Mouse (Mus musculus) frontal cortex, postnatal 14 days (tissue): ENCODE measurements at regions not wholly inside any gene's neighbourhood (a gene's known extent, or its start where the extent isn't known, plus 50 kb on each side); places are given as distances from the start of the nearest gene placed in this dataset.

Experiments
- DNase-seq, 2 experiments: peaks; one replicate each; pipeline ENCODE4 v3.0.0; 2022; ENCODE audit warnings: low spot score in 2 of 2

GRCm38 (mm10) chr13:25560339-25560738 is 290.0 kb upstream of the Nrsn1 start:
- DNase-seq = no peak

- DNase-seq = no peak
These were observed 284.7 kb upstream of the Nrsn1 start for GRCm38 (mm10) chr13:25554962-25555361.

DNA sequence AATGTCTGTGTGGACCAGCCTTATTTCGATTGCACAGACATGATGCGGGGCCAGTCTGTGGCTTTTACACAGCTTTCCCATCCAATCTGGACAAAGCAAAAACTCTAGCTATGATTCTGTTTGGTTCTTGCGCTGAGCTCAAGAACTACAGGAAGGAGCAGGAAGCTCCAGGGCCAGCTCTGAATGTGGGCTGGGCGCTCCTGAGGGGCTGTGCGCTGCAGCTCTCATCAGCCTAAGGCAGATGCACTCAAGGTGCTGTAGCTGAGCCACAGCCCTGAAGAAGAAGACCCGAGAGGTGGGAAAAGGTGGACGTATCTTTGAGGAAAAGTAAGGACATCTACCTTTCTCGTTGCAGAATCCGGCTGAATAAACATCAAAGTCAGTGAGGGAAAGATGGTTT is 278.2 kb upstream of the Nrsn1 start:
- no peak for DNase-seq

GRCm38 (mm10) chr13:25547150-25548145 is 277.1 kb upstream of the Nrsn1 start:
- DNase-seq = no peak

GRCm38 (mm10) chr13:25524094-25524493 is 253.8 kb upstream of the Nrsn1 start:
- no peak for DNase-seq

DNA sequence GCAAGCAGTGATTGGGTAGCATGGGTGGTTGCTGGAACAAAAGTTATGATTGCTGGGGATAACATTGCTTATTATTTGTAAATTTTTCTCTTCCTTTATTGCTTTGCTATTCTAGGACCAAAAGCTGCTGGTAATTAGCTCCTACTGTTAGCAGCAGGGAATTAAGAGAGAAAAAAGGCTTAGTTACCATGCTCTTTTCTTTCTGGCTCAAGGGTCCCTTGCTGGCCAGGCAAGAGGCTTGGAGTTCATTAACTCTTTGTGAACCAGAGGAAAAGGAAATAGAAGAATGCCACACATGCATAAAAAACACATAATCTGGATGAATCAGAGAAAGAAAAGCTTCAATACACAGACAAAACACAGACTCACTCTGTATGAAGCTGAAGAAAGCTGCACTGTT is 237.1 kb upstream of the Nrsn1 start:
- no peak for DNase-seq

GRCm38 (mm10) chr13:25494492-25495034 is 224.3 kb upstream of the Nrsn1 start:
- DNase-seq = no peak

DNA sequence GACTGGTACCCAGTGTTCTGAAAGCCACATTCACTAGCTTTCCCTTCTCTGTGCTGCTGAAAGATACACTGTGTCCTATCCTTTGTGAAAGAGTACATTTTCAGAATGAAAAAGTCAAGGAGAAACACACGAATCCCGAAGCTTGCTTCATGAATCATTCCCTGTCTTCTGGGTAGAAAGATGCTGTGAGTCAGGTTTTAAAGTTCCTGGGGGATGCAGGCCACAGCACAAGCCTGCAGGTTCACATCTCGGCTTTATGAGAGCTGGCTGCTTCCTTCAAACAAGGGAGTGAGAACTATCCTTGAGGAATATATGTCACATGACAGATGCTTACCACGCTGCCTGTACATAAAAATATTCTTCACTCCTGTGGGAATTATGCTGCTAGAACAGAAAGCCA is 219.7 kb upstream of the Nrsn1 start:
- no peak for DNase-seq

GRCm38 (mm10) chr13:25483309-25483708 is 213.0 kb upstream of the Nrsn1 start:
- DNase-seq = no peak

GRCm38 (mm10) chr13:25451917-25452316 is 181.6 kb upstream of the Nrsn1 start:
- no peak for DNase-seq

DNA sequence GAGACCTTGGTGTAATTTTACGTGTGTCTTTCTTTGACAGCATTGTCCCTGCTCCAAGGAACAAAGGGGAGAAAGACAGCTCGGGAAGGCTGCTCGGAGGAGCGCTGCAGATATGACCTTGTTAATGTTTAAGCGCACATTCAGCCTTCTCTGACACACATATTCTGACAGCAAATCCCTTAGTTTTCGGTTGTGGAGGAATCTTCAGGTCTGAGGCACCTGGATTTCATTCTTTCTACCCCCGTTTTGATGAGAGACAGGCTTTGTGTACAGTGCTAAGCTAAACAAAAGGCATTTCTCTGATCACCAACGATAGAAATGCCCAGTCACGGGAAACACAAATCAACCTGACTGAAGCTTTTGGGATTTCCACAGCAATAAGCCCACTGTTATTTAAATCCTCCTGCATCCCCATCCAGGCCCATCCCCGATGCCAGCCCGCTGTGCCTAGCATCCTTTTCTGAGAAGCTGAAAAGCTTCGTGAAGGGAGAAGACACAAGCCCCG is 181.1 kb upstream of the Nrsn1 start:
- DNase-seq = no peak

DNA sequence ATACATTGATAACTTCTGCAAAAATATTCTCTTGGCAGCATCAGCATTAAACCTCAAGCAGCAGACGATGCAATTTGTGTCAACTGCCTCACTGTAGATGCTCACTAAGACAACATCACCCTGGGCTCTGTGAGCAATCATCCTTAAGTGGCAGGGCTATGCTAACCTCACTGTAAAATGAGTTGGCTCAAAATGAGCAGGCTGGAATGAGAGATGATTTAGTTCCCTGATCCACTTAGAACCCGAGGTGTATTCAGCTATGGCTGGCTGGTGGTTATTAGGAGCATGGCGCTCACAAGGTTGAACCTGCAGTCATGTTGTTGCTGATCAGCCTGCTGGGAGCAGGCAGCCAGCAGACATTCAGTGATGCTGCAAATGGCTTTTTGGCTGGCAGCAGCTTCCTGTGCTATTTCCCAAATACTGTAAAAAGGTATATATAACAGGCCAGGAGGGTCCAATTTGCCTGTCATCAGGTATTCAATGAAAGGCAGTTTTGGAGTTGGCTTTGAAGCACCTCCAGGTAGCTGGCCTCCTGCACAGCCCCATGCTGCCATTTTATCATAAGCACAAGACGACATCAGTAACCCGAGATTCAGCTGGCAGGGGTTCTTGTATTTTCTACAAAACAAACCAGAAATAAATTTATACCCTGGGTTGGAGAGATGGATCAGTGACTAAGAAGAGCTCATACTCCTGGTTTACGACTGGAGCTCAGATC is 159.6 kb upstream of the Nrsn1 start:
- no peak for DNase-seq

GRCm38 (mm10) chr13:25403182-25403795 is 133.0 kb upstream of the Nrsn1 start:
- DNase-seq = no peak

DNA sequence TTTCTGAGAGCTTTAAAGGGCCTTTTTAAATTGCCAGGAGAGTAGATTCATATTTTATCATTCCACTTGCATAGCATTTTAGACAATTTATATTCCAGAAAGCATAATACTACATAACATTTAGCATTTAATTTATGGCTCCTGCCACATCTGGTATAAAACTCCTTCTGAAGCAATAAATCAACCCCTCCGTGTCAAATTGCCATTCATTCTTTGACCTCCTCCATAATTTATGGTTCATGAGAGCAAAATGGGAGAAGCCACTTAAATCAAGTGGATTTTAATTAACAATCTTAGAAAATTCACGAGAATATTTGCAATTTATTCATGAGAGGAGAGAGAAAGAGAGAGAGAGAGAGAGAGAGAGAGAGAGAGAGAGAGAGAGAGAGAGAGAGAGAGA is 132.4 kb upstream of the Nrsn1 start:
- no peak for DNase-seq

DNA sequence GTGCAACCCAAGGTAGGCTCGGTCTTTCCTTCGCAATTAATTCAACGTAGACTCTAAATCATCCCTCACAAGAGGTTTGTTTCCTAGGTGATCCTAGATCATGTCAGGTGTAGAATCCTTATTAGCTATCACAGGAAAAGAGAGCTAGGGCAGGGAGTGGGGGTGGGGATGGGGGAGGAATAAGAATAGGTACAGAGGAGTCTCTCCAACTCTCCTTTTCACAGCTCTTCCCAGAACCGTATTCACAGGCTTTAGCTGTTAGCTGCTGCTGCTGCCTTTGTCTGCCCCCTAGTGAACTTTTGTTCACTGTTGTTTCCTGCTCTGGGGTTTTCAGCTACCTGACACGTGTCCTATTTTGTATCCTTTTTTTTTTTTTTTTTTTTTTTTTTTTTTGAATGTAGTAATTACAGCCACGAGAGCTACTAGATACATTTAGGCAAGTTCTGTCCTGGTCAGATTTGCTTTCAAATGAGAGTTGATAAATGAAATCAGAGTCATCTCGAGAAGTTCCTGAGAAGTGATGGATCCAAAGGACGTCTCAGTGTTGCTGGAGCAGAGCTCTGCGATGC is 131.7 kb upstream of the Nrsn1 start:
- DNase-seq = no peak

GRCm38 (mm10) chr13:25392770-25393290 is 122.5 kb upstream of the Nrsn1 start:
- DNase-seq = no peak

GRCm38 (mm10) chr13:25362627-25362967 is 92.3 kb upstream of the Nrsn1 start:
- no peak for DNase-seq

DNA sequence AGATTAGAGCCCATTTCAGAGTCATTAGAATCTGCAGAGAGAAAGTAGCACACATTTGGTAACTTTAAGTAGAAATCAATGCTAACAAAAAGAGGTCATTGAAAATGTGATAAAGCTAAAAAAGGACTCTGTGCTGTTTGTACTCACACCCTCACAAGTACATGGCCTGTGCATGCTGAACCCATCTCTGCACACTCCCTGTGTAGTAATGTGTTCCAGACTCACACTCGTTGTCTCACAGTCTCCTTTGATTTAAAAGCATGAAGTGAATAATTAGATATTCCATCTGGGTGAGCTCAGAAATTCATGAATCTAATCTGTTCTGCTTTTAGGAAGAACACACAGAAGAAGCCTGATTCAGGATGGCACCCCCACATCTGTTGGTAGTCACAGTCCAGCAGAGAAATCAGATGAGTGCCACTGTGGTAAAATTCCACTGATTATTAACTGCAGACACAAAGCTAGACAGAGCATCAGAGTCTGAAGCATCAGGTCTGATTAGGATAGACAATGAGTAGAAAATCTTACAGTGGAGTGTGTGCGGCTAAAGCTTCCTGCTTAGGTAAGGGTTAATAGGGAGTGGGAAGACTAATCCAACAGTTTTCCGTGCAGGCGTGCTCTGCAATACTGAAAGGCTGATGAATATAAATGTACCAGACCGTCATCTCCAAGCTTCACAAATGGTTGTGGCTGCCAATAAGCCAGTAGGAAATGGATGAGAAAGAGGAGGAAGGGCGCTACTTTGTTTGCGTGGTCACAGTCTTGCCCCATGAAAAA is 91.7 kb upstream of the Nrsn1 start:
- DNase-seq = peak; percentile 17 to 35

DNA sequence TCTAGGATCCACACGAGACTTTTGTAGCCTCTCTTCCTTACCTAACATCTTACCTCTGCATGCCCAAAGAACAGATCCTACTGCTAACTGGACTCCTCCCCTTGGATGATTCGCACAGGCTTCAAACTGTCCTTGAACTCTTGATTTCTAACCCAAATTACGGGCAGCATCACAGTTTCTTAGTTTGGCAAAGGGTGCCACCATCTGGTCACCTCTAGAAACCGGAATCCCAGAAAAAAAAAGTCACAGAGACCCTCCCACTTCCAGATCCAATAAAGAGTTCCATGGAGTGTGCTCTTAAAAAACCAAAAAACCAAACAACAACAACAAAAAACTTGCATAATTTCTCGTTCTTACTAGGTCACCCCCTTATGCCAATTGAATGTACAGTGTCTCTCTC is 77.3 kb upstream of the Nrsn1 start:
- no peak for DNase-seq

DNA sequence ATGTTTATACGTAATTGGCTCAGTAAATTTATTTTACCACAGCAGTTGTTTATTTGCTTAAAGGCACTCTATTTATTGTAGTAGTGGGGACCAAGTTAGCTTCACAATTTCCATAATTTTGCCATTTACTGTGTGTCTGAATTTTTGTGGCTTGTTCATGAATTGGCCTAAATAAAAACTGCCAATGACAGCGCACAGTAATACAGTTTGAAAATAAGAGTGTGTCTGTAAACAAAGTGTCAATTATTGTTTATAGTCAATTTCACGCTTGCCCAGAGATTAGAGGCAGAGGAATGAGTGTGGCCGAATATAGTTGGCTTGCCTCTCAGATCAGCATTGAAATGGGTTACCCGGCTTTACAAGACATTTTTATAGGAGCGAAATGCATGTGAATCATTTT is 73.0 kb upstream of the Nrsn1 start:
- DNase-seq = no peak

GRCm38 (mm10) chr13:25341826-25342225 is 71.5 kb upstream of the Nrsn1 start:
- no peak for DNase-seq
